Mouse (Mus musculus) bone marrow macrophage, adult 2 months (primary cell): Measurements from ENCODE around the gene Plppr2.

ENCODE experiments used
- CTCF ChIP-seq: IDR thresholded peaks from 2 replicates; pipeline ENCODE4 v1.5.1; 2012; ENCODE audit warnings: low read depth, mild to moderate bottlenecking, low read length, moderate library complexity
- POLR2A ChIP-seq: IDR thresholded peaks from 2 replicates; pipeline ENCODE4 v1.6.1; 2012; ENCODE audit warnings: mild to moderate bottlenecking, low read depth, low read length, borderline replicate concordance

GRCm38 (mm10) chr9:21983911-21984310 is 47.1 kb downstream of the Plppr2 start:
- TF ChIP-seq CTCF, result no peak
- TF ChIP-seq POLR2A, result no peak
